Mouse (Mus musculus) macrophage (primary cell): ENCODE data around the gene Rnf144a. TPM values are rescaled to one million over a fixed set of nuclear protein-coding genes. Genes with fewer than 3 reads are reported as not detected.

Source experiments
- H3K27ac ChIP-seq: fragments of 350-480 bp; formaldehyde crosslinking; 2 replicates; pipeline ENCODE4 v1.9.0; 2021
- H3K36me3 ChIP-seq: fragments of 350-480 bp; formaldehyde crosslinking; 2 replicates; pipeline ENCODE4 v1.9.0; 2021; ENCODE audit errors: inconsistent target
- H3K4me3 ChIP-seq: fragments of 350-480 bp; formaldehyde crosslinking; 2 replicates; pipeline ENCODE4 v1.9.0; 2021; ENCODE audit errors: inconsistent target
- H3K79me2 ChIP-seq: fragments of 350-480 bp; formaldehyde crosslinking; 2 replicates; pipeline ENCODE4 v1.9.0; 2021; ENCODE audit errors: inconsistent target
- WGBS: methylation state at CpG from one replicate; pipeline ENCODE4 v1.1.7; 2026; ENCODE audit warnings: inconsistent platforms; ENCODE audit not compliant: missing documents; 5-methylcytosine and 5-hydroxymethylcytosine counted together
- polyA plus RNA-seq: library from polyadenylated mRNA; stranded (reverse); fragments of 250-400 nt; gene quantifications from 3 replicates; pipeline ENCODE4 v1.2.4, GENCODE M21; 2018; ENCODE audit warnings: inconsistent platforms

Rnf144a gene
- polyA plus RNA-seq, 1 experiment from 2014 or later = 0.76 TPM

GRCm38 (mm10) chr12:26400762-26401161 is 14.3 kb downstream of the Rnf144a start:
- 92% methylated on average over 1 of the region's 1 CpGs for WGBS
- Histone ChIP-seq H3K27ac (no peak overlapping the region), H3K79me2 (no peaks in the 10 kb centered on the region), H3K36me3 (no peaks in the 10 kb centered on the region), H3K4me3 (no peak overlapping the region)

DNA sequence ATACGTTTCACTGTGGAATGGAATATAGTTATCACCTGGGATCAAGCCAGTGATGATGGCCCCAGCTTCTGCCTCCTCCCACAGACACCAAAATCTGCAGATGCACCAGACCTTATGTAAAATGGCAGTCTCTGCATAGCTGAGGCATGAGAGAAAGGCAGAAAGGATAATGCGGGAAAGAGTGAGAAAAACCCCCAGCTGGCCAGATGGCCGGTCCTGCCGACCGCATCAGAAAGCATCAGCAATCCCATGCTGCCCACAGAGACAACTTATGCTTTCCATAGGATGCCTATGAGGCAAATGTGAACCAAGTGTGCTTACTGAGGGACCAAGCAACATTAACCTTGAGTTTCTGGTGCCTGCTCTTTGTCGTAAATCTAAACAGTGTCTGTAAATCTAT is 15.7 kb downstream of the Rnf144a start:
- H3K27ac ChIP-seq = no peak overlapping the region
- H3K36me3 ChIP-seq = no peaks in the 10 kb centered on the region
- H3K79me2 ChIP-seq = no peaks in the 10 kb centered on the region
- H3K4me3 ChIP-seq = no peak overlapping the region
- 95% methylated on average over 6 of the region's 6 CpGs for WGBS

DNA sequence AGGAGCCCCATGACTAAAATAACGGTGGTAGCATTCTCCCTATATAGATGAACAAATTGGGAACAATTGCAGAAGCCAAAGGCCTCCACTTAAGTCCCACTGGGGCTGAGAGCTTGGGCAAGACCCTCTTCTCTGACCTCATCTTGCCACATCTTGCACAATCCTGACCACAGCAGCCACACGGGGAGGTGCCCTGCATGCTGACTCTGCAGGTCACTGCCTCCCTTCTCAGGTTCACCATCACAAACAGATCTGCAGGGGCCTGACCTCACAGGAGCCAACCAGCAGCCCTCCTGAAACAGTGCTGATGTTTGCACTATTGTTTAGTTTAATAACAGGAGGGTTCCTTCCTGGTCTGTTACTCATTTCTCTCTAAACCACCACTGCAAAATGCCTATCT is 16.5 kb downstream of the Rnf144a start:
- H3K79me2 ChIP-seq = no peaks in the 10 kb centered on the region
- 0% methylated on average over 2 of the region's 2 CpGs for WGBS
- H3K36me3 ChIP-seq = no peaks in the 10 kb centered on the region
- H3K4me3 ChIP-seq = no peak overlapping the region
- no peak overlapping the region for H3K27ac ChIP-seq

DNA sequence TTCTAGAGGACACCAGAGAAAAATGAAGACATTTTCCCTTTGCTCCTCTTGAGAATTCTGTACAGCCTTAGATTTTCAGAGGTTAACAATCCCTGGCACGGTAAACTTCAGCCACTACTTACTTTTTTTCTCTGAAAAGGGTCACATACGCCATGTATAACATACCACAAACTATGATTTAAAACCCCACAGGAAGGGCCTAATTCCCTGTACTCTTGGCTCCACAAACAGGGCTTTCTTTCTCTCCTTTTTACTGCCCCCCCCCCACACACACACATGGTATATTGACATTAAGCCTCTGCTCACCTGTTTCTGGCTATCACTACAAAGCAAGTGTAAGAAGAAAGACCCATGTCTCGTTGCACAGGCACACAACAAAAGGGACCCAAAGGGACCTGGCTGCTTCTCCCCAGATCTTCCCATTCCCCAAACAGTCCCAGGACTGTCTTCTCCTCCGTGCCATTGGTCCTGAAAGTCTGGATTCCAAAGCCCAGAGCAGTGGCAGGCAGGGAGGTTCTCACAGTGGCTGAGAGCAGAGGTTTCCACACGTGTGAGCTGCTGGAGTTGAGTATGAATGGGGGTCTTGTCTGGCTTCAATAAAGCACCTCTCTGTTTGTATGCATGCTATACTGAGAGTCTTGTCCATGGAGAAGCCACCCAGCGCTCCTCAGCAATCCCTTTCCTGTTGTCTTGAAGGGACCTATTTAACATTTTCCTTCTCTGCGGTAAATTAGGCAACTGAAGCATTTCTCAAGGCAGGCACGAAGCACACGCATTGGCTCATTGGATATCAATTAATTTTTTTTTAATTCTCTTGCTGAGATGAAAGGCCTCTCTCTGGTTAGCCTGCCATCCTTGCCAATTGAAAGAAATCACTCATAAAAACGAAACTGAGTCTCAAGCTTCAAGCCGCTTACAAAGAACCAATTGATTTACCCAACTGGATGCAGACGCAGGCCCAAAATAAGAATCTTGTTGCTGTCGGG is 20.3 kb downstream of the Rnf144a start:
- H3K27ac ChIP-seq = no peak overlapping the region
- H3K79me2 ChIP-seq = no peaks in the 10 kb centered on the region
- H3K4me3 ChIP-seq = no peak overlapping the region
- H3K36me3 ChIP-seq = no peaks in the 10 kb centered on the region
- WGBS = 85% methylated on average over 13 of the region's 13 CpGs

- Histone ChIP-seq H3K27ac (no peak overlapping the region), H3K4me3 (no peak overlapping the region), H3K36me3 (no peaks in the 10 kb centered on the region), H3K79me2 (no peaks in the 10 kb centered on the region)
- WGBS = 74% methylated on average over 5 of the region's 5 CpGs
Measured at GRCm38 (mm10) chr12:26393291-26393690, 21.8 kb downstream of the Rnf144a start.

- Histone ChIP-seq H3K36me3 (no peaks in the 10 kb centered on the region), H3K79me2 (no peaks in the 10 kb centered on the region), H3K27ac (no peak overlapping the region), H3K4me3 (no peak overlapping the region)
- WGBS = 10% methylated on average over 1 of the region's 1 CpGs
Measured at GRCm38 (mm10) chr12:26391162-26391561, 23.9 kb downstream of the Rnf144a start.

- no peak overlapping the region for H3K4me3 ChIP-seq
- no peaks in the 10 kb centered on the region for H3K36me3 ChIP-seq
- WGBS = 95% methylated on average over 6 of the region's 6 CpGs
- no peak overlapping the region for H3K27ac ChIP-seq
- no peaks in the 10 kb centered on the region for H3K79me2 ChIP-seq
Measured at GRCm38 (mm10) chr12:26387523-26387922, 27.5 kb downstream of the Rnf144a start.

DNA sequence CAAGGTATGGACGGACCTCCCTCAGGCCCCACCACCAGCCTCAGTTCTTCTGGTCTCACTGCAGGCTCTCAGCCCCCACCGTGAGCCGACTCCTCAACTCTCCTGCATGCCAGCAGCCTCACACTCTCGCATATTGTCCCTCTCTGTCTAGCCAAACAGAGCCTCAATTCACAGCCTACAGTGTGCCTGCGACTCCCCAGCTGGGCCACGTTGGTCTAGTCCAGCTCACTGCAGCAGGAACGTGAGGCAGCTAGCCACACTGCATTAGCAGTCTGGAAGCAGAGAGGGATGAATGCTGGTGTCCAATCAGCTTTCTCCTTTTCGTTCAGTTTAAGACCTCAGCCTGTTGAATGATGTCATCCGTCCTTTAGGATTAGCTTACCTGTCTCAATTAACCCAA is 28.1 kb downstream of the Rnf144a start:
- Histone ChIP-seq H3K36me3 (no peaks in the 10 kb centered on the region), H3K79me2 (no peaks in the 10 kb centered on the region), H3K27ac (no peak overlapping the region), H3K4me3 (no peak overlapping the region)
- 96% methylated on average over 9 of the region's 9 CpGs for WGBS

- Histone ChIP-seq H3K79me2 (no peaks in the 10 kb centered on the region), H3K27ac (no peak overlapping the region), H3K36me3 (no peaks in the 10 kb centered on the region), H3K4me3 (no peak overlapping the region)
- 96% methylated on average over 2 of the region's 2 CpGs for WGBS
Measured at GRCm38 (mm10) chr12:26386189-26386588, 28.9 kb downstream of the Rnf144a start.

DNA sequence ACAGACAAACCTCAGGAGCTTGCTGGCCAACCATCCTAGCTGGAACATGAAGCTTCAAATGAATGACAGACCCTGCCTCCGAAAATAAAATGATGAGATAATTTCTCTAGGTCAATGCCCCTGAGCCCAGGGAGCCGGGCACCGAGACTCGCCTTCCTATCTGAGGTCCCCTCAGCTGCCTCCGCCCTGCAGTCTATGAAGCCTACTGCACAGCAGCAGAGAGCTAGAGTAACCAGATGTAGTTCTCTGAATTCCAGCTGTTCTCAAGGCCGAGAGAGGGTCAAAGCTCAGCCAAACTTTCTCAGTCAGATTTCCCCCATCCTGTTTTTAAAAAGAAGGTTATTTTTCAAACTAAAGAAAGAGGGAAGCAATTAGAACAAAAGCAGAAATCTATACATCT is 29.3 kb downstream of the Rnf144a start:
- H3K36me3 ChIP-seq = no peaks in the 10 kb centered on the region
- WGBS = 92% methylated on average over 6 of the region's 6 CpGs
- no peaks in the 10 kb centered on the region for H3K79me2 ChIP-seq
- H3K27ac ChIP-seq = no peak overlapping the region
- H3K4me3 ChIP-seq = no peak overlapping the region

GRCm38 (mm10) chr12:26381730-26382129 is 33.3 kb downstream of the Rnf144a start:
- no peaks in the 10 kb centered on the region for H3K79me2 ChIP-seq
- 95% methylated on average over 5 of the region's 8 CpGs for WGBS
- no peaks in the 10 kb centered on the region for H3K36me3 ChIP-seq
- H3K27ac ChIP-seq = no peak overlapping the region
- H3K4me3 ChIP-seq = no peak overlapping the region

DNA sequence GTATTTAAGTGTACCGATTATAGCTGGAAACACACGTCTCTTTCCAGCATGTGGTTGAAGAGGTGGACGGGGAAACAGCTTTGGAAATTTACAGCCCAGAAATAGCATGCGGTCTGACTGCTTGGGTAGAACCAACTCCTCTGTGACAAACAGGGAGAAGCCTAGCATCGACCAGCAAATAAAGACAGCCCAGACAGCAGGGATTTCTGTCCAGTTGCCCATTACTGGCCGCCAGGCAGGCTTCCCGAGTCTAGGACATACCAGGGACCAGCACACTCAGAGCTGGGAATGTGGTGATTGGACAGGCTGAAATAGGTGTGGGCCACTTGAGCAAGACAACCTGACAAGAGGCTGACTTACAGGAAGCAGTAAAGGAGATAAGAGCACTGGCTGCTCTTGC is 35.3 kb downstream of the Rnf144a start:
- no peak overlapping the region for H3K27ac ChIP-seq
- no peak overlapping the region for H3K4me3 ChIP-seq
- H3K79me2 ChIP-seq = no peaks in the 10 kb centered on the region
- H3K36me3 ChIP-seq = no peaks in the 10 kb centered on the region
- 96% methylated on average over 7 of the region's 7 CpGs for WGBS

GRCm38 (mm10) chr12:26377691-26378090 is 37.4 kb downstream of the Rnf144a start:
- H3K36me3 ChIP-seq = no peaks in the 10 kb centered on the region
- H3K27ac ChIP-seq = no peak overlapping the region
- H3K4me3 ChIP-seq = no peak overlapping the region
- 98% methylated on average over 7 of the region's 7 CpGs for WGBS
- no peaks in the 10 kb centered on the region for H3K79me2 ChIP-seq

DNA sequence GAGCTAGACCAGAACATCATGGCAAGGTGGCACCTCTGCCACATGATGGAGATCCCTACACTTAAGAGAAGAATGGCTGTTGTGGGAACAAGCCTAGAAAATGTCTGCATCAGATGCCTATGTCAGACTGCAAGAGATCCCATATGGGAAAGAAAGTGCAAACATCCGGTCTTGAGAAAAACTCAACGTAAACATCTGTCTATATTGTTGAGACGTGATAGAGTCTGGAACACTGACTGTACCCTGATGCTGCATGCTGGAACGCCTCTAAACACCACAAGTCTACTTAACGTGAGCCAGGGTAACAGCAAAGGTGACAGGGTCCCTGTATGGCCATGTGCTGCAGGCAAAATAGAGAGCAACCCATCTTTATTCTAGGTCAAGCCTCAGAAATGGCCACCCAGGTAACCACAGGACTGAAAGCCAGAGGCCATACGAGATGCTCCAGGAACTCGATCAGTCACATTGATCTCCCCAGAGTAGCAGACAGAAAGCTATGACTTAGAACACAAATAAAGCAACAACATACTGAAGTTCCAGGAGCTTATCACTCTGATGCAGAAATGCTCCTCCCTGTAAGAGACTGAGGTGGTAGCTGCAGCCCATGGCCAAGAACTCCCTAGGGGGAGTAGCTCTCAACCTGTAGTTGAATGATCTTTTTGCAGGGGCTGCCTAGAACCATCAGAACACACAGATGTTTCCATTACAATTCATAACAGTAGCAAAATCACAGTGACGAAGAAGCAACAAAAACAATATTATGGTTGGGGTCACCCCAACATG is 38.3 kb downstream of the Rnf144a start:
- no peaks in the 10 kb centered on the region for H3K36me3 ChIP-seq
- no peak overlapping the region for H3K27ac ChIP-seq
- no peak overlapping the region for H3K4me3 ChIP-seq
- 87% methylated on average over 8 of the region's 8 CpGs for WGBS
- H3K79me2 ChIP-seq = no peaks in the 10 kb centered on the region

- Histone ChIP-seq H3K4me3 (no peak overlapping the region), H3K79me2 (no peaks in the 10 kb centered on the region), H3K36me3 (no peaks in the 10 kb centered on the region), H3K27ac (no peak overlapping the region)
- WGBS = 83% methylated on average over 7 of the region's 7 CpGs
Measured at GRCm38 (mm10) chr12:26373721-26374120, 41.3 kb downstream of the Rnf144a start.
